Mouse (Mus musculus) forebrain, embryonic 11.5 days (tissue): ENCODE measurements around the gene Nid2. TPM values are rescaled to one million over a fixed set of nuclear protein-coding genes. Genes with fewer than 3 reads are reported as not detected.

Source experiments
- ATAC-seq: fragments of 200-750 bp; cut with Nextera tagmentation; replicated peaks from 2 replicates; pipeline ENCODE4 v1.8.0; 2017; ENCODE audit warnings: moderate TSS enrichment; ENCODE audit not compliant: low FRiP score
- DNase-seq: peaks from one replicate; pipeline ENCODE4 v3.0.0-alpha.2; 2017; ENCODE audit warnings: low spot score
- H3K27ac ChIP-seq: fragments of 300-500 bp; sonication (generic); 2 replicates; pipeline ENCODE4 v1.5.1; 2014; ENCODE audit warnings: low read depth, low read length
- H3K27me3 ChIP-seq: fragments of 300-500 bp; sonication (generic); 2 replicates; pipeline ENCODE4 v1.6.1; 2014; ENCODE audit warnings: mild to moderate bottlenecking, low read length, mixed read lengths; ENCODE audit not compliant: control insufficient read depth, insufficient read depth
- H3K36me3 ChIP-seq: fragments of 300-500 bp; sonication (generic); 2 replicates; pipeline ENCODE4 v1.6.1; 2014; ENCODE audit warnings: mild to moderate bottlenecking, low read length, moderate library complexity, mixed read lengths; ENCODE audit not compliant: control insufficient read depth, insufficient read depth
- H3K4me1 ChIP-seq: fragments of 300-500 bp; sonication (generic); replicated peaks from 2 replicates; pipeline ENCODE4 v1.6.1; 2014; ENCODE audit warnings: low read length, mixed read lengths; ENCODE audit not compliant: control insufficient read depth, insufficient read depth
- H3K4me2 ChIP-seq: fragments of 300-500 bp; sonication (generic); 2 replicates; pipeline ENCODE4 v1.6.1; 2014; ENCODE audit warnings: low read depth, mild to moderate bottlenecking, low read length, moderate library complexity, mixed read lengths; ENCODE audit not compliant: severe bottlenecking
- H3K4me3 ChIP-seq: fragments of 300-500 bp; sonication (generic); 2 replicates; pipeline ENCODE4 v1.5.1; 2014; ENCODE audit warnings: low read depth, low read length
- H3K9ac ChIP-seq: fragments of 300-500 bp; sonication (generic); 2 replicates; pipeline ENCODE4 v1.6.1; 2014; ENCODE audit warnings: low read length
- H3K9me3 ChIP-seq: fragments of 300-500 bp; sonication (generic); 2 replicates; pipeline ENCODE4 v1.6.1; 2016; ENCODE audit warnings: low read length, mixed read lengths; ENCODE audit not compliant: control insufficient read depth
- WGBS: fragments of 180-500 bp; shearing (Covaris S2); extraction: QIAGEN DNeasy Blood & Tissue Kit; methylation state at CpG from one replicate; pipeline ENCODE4 v1.1.7; 2014; 5-methylcytosine and 5-hydroxymethylcytosine counted together
- polyA plus RNA-seq: library from polyadenylated mRNA; unstranded; fragments of >200 nt; fragmentation: Nextera tagmentation; extraction: Ambion mirVana; gene quantifications from 2 replicates; pipeline ENCODE4 v1.2.1, GENCODE M21; 2014

The Nid2 gene
- polyA plus RNA-seq, 1 experiment from 2014 or later, result 46.6 TPM

DNA sequence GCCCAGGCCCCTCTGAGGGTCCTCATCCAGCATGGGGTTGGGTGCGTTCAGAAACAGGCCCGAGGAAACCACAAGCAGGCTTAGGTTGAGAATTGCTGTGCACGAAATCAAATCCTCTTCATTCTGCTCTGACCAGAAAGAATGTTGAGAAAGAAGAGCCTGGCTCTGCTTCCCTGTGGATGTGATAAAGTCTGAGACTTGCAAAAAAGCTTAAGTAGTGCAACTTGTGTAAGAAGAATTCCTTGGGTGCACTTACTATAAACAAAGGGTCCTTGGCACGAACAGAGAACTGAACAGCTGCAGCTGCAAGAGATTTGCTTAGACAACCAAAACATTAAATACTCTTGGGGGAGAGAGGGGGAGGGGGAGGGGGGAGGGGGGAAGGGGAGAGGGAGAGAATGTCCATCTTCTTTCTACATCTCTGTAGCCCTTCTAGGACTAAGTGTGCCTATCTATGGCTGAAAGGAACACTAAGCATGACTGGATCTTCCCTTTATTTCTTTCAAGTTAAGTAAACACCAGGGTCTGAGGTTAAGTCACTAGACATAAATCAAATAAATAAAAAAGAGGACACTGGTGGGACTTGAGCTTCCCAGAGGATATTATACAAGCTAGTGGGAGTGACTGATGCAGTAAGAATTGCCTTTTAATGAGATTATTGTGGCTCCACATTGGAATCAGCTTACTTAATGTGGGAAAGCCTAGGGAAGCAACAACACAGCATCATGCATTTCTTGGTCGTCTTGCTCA lies 12.8 kb upstream of the Nid2 start:
- Histone ChIP-seq H3K36me3 (no peaks in the 10 kb centered on the region), H3K9ac (no peak overlapping the region), H3K27ac (no peak overlapping the region), H3K4me3 (no peak overlapping the region), H3K27me3 (no peaks in the 10 kb centered on the region), H3K9me3 (no peaks in the 10 kb centered on the region), H3K4me1 (peaks cover 1% of the 10 kb centered on the region; the same call in 1 of the 2 replicates), H3K4me2 (no peak overlapping the region)
- WGBS, result 25% methylated on average over 5 of the region's 5 CpGs
- DNase-seq, result no peak
- no peak for ATAC-seq

- H3K4me1 ChIP-seq, result peaks cover 1% of the 10 kb centered on the region; the same call in 1 of the 2 replicates
- H3K9ac ChIP-seq, result no peak overlapping the region
- DNase-seq (no peak), ATAC-seq (no peak)
- 45% methylated on average over 9 of the region's 9 CpGs for WGBS
- no peaks in the 10 kb centered on the region for H3K36me3 ChIP-seq
- H3K27ac ChIP-seq, result no peak overlapping the region
- H3K4me2 ChIP-seq, result no peak overlapping the region
- no peaks in the 10 kb centered on the region for H3K9me3 ChIP-seq
- no peaks in the 10 kb centered on the region for H3K27me3 ChIP-seq
- no peak overlapping the region for H3K4me3 ChIP-seq
Observed at GRCm38 (mm10) chr14:19739416-19740146, 11.5 kb upstream of the Nid2 start.

DNA sequence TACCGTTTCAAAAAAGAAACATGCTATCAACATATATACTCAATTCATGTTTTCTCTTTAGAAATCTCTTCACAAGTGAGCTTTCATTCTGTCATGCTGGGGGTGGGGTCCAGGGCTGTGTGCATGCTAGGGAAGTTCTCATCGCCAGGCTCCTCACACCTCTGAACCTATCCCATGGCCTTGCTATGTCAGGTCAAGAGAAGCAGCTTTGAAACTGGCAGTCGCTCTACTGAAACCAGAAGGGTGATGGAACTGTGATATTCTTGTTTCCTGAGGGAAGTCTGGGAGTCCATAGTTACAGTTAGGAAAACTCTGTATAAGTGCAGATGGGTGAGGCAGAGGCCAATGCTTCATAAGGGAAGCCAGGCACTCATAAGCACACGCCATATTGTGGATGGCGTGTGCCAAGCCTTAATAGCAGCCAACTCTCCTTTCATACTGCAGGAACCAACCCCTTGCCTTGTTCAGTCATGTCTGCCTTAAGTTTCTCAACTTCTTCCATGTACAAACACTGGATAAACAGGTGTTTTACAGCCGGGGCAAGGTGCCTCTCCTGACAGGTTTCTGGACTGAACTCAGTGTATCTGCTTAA lies 10.8 kb upstream of the Nid2 start:
- H3K9me3 ChIP-seq, result no peaks in the 10 kb centered on the region
- ATAC-seq (no peak), DNase-seq (no peak)
- 91% methylated on average over 6 of the region's 6 CpGs for WGBS
- H3K4me1 ChIP-seq, result peaks cover 1% of the 10 kb centered on the region; the same call in 1 of the 2 replicates
- no peak overlapping the region for H3K4me2 ChIP-seq
- H3K36me3 ChIP-seq, result no peaks in the 10 kb centered on the region
- H3K27ac ChIP-seq, result no peak overlapping the region
- no peak overlapping the region for H3K9ac ChIP-seq
- H3K27me3 ChIP-seq, result no peaks in the 10 kb centered on the region
- H3K4me3 ChIP-seq, result no peak overlapping the region

- Histone ChIP-seq H3K9ac (no peak overlapping the region), H3K27ac (no peak overlapping the region), H3K27me3 (no peaks in the 10 kb centered on the region), H3K4me2 (no peak overlapping the region), H3K9me3 (no peaks in the 10 kb centered on the region), H3K36me3 (no peaks in the 10 kb centered on the region), H3K4me3 (no peak overlapping the region), H3K4me1 (no peaks in the 10 kb centered on the region)
- no peak for DNase-seq
- 91% methylated on average over 5 of the region's 5 CpGs for WGBS
- no peak for ATAC-seq
Observed at GRCm38 (mm10) chr14:19744876-19745275, 6.2 kb upstream of the Nid2 start.

DNA sequence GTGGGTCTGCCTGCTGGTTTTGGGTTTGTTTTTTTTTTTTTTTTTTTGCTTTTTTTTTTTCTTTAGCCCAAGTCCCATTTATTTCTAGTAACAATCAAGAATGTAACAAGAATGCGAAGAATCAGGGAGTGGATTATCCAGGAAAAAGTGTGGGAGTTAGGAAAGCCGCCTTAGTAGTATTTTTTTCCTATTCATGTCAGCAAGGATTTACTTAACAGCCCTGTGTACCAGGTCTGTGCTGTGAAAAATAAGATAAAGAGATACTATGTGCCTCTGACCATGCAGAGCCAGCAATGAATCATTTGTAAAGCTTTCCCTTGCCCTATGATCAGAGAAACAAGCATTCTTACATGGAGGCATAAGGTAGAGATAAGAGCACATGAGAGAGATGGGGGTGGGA lies 4.8 kb upstream of the Nid2 start:
- 80% methylated on average over 2 of the region's 2 CpGs for WGBS
- Histone ChIP-seq H3K27ac (no peak overlapping the region), H3K9me3 (no peaks in the 10 kb centered on the region), H3K4me2 (no peak overlapping the region), H3K9ac (no peak overlapping the region), H3K4me3 (no peak overlapping the region), H3K27me3 (no peaks in the 10 kb centered on the region), H3K4me1 (peaks cover 10% of the 10 kb centered on the region; the same call in 1 of the 2 replicates), H3K36me3 (no peaks in the 10 kb centered on the region)
- DNase-seq, result no peak
- ATAC-seq, result no peak

- no peak overlapping the region for H3K9ac ChIP-seq
- 91% methylated on average over 2 of the region's 2 CpGs for WGBS
- no peaks in the 10 kb centered on the region for H3K27me3 ChIP-seq
- H3K27ac ChIP-seq, result no peak overlapping the region
- ATAC-seq, result no peak
- no peak overlapping the region for H3K4me3 ChIP-seq
- peaks cover 13% of the 10 kb centered on the region; the same call in 1 of the 2 replicates for H3K4me1 ChIP-seq
- H3K4me2 ChIP-seq, result no peak overlapping the region
- no peaks in the 10 kb centered on the region for H3K9me3 ChIP-seq
- no peak for DNase-seq
- no peaks in the 10 kb centered on the region for H3K36me3 ChIP-seq
Observed at GRCm38 (mm10) chr14:19746731-19747130, 4.3 kb upstream of the Nid2 start.

- H3K36me3 ChIP-seq, result no peaks in the 10 kb centered on the region
- DNase-seq (no peak), ATAC-seq (no peak)
- no peak overlapping the region for H3K27ac ChIP-seq
- peaks cover 8% of the 10 kb centered on the region for H3K27me3 ChIP-seq
- no peaks in the 10 kb centered on the region for H3K9me3 ChIP-seq
- H3K9ac ChIP-seq, result no peak overlapping the region
- no peak overlapping the region for H3K4me3 ChIP-seq
- 30% methylated on average over 2 of the region's 2 CpGs for WGBS
- no peak overlapping the region for H3K4me2 ChIP-seq
- H3K4me1 ChIP-seq, result peaks cover 17% of the 10 kb centered on the region; the same call in 1 of the 2 replicates
Observed at GRCm38 (mm10) chr14:19749743-19750142, 1.3 kb upstream of the Nid2 start.

DNA sequence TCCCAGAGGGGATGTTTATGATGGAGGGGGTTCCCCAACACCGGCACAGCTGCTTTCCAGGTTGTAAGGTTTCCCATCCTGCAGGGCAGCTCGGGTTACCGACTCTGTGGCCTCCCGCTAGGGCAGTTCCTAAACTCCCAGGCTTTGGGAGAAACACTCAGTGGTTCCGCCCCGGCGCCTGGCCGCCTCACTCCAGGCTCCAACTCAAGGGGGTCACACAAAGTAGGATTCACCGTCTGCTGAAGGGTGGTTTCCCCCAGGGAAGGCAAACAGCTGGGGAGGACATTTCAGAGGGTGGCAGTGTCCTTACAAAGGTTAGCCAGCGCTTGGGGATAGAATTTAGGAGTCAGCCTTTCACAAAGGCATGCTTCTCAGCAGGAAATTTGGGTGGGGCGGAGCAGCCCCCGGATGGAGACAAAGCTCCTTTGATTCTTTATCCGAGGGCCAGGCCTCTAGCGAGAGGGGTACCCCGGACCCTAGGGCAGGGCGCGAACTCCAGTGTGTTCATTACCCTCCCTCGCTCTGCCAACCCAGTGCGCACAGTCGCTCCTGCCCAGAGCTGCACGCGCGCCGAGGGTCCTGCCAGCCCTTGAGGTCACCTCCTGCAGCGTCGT lies 547 bp upstream of the Nid2 start:
- peak overlapping the region; percentile 32; the same call in 1 of the 2 replicates for H3K9ac ChIP-seq
- no peaks in the 10 kb centered on the region for H3K36me3 ChIP-seq
- peak overlapping the region; percentile 85 for H3K4me2 ChIP-seq
- peaks cover 8% of the 10 kb centered on the region for H3K27me3 ChIP-seq
- H3K4me1 ChIP-seq, result peaks cover 17% of the 10 kb centered on the region; the same call in 1 of the 2 replicates
- WGBS, result 2% methylated on average over 26 of the region's 26 CpGs
- peak overlapping the region; percentile 46 for H3K4me3 ChIP-seq
- no peaks in the 10 kb centered on the region for H3K9me3 ChIP-seq
- DNase-seq (peak; percentile 69), ATAC-seq (peak; percentile 77)
- peak overlapping the region; percentile 43; the same call in 1 of the 2 replicates for H3K27ac ChIP-seq
